Mouse (Mus musculus) ovary, adult 18-20 months (tissue): Measurements from ENCODE around the gene Dlgap1.

Experiments used
- DNase-seq: peaks from one replicate; pipeline ENCODE4 v3.0.0; 2022; ENCODE audit warnings: low spot score, mixed read lengths

Gene Dlgap1

DNA sequence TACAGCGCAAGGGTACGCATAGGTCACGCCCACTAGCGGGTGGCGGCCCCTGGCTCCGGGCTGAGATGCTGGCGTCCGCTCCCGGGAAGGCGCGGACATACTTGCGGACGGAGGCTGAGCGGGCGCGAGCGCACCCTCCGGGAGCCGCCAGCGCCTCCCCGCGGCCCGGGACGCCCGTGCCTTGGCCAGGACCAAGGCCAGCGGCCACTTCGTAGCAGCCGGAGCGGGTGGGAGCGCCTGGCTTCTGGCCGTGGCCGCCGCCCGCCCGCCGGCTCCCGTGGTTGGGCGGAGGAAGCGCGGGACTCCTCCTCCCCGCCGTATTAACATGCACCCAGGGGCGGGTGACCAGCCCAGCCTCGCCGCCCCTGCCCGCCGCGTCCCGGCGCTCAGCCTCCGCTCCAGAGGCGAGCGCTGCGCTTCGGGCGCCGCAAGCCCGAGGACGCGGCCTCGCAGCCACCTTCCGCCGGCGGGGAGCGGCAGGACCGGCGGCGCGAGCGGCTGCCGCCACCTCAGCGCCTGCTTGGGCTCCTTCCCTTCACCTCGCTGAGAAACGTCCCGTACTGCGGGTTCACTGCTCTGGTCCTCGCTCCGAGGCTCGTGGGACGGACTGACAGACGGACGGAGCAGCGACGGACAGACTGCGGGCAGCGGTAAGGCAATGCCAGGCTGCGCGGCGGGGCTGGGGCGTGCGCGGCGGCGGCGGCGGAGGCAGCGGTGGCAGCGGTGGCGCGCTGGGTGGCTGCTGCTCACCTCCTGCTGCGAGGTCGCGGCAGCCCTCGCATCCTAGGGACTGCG lies at the start of gene Dlgap1:
TSS of gene Dlgap1 (plus strand) at position 53 of the 795 bp plus-strand sequence.
- DNase-seq = peak; percentile 87

DNA sequence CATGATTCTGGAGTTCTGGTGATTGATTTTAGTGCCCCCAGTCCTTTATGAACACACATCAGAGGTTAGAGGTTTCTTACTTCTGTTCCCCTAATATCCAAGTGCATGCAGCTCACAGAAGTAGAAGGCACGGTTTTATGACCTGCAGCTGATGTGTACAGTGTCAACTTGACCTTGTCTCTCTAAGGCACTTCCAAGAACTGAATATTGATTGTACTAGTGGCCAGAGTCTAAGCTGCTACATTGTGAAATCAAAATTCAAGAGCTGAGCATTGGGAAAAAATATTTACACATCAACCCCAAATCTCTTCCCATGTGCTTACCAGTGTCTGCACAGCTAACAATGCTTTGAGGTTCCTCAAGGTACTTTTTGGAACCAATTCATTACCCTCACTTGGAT lies 13.9 kb upstream of the Dlgap1 start:
- no peak for DNase-seq

- peak; percentile 2 for DNase-seq
Observed at GRCm38 (mm10) chr17:69969816-69970750, 1.2 kb downstream of the Dlgap1 start.

GRCm38 (mm10) chr17:69973081-69973480 lies 4.2 kb downstream of the Dlgap1 start:
- peak; percentile 57 for DNase-seq

DNA sequence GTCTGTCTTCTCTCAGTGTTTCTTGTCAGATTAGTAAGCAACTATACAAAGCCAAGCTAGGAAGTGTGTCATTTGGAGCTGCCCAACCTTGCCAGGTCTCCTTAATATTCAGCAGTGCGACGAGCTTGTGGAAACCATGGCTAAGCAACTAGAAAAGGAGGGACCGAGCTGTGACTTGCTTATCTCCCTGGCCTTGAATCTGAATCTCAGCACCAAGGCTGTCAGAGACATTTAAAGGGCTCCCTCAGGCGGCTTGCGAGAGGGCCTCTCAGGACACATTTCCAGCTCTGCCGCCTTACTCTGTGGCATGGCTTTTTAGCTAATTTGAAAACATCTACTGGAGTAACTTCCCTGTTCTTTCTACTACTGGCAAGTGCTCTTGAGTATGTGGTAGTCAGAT lies 5.1 kb downstream of the Dlgap1 start:
- DNase-seq = peak; percentile 55

GRCm38 (mm10) chr17:69982236-69982923 lies 13.5 kb downstream of the Dlgap1 start:
- DNase-seq = no peak

DNA sequence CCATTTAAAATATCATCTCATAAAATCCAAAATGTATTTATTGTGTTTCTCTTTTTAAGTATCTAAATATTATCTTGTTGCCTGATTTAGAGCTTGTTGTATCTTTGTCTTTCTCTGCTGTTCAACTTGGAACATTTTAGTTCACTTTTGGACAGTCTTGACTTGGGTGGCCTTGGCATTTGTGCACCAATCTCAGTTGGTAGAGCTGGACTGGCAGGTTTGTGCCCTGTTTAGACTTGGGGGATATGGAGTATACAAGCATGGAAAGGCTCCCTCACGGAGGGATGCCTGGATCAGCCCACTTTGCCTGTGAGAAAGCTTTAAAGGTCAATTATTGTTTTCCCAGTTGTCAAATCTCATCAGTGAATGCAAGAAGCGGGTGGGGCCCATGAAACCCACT lies 27.5 kb downstream of the Dlgap1 start:
- no peak for DNase-seq

DNA sequence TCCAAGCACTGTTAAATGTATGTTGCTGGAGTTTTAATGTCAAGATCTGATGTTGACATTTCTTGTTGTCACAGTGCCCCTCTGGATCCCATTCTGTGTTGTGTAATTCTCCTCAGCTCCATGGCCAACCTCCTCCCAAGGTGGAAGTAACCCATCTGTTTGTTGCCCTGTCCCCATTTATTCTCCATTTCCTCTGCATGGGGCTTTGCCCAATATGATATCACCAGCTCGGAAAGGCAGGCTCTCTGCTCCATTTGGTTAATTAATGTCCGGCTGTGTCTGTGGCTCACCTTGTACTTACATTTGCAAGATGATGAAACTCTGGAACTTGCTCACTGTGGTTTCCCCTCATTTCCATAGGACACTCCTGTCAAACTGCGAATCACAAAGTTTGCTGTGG lies 33.2 kb downstream of the Dlgap1 start:
- DNase-seq = no peak

DNA sequence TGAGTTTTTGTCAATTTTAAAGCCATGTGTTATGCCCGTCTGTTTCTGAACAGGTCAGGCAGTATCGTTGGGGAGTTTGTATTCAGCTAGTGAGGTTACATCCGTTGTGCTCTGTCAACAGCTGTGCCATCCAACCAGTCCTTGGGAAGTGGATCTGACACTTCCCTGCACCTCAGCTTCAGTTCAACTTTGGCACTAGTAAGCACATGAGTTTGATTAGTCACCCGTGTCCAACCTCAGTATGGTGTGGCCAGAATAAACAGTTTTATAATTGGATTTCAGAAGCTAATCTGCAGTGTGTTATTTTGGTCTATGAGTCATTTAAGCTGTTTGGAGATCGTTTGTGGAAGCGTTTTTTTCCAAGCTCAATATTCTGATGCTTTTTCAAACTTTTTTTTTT lies 35.8 kb downstream of the Dlgap1 start:
- no peak for DNase-seq

- no peak for DNase-seq
Observed at GRCm38 (mm10) chr17:70007607-70008006, 38.7 kb downstream of the Dlgap1 start.

- DNase-seq = no peak
Observed at GRCm38 (mm10) chr17:70016511-70016910, 47.6 kb downstream of the Dlgap1 start.

DNA sequence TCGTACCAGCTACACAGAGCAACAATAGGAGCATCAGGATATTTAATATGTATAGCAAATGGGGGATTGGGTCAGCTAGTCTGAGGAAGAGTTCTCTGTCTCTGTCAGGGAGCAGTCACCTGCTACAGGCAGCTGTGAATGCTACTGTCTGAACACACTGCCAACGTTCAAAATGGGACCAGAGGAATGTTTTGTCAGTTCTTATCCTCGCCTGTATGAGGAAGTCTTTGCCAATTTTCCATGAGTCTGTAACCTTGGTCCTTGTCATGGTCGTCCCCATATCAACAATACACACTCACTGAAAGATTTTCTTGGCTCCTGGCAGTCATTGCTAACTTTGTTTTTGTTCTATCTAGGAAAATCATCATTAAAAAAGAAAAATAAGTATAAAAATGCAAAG lies 51.5 kb downstream of the Dlgap1 start:
- peak; percentile 14 for DNase-seq

DNA sequence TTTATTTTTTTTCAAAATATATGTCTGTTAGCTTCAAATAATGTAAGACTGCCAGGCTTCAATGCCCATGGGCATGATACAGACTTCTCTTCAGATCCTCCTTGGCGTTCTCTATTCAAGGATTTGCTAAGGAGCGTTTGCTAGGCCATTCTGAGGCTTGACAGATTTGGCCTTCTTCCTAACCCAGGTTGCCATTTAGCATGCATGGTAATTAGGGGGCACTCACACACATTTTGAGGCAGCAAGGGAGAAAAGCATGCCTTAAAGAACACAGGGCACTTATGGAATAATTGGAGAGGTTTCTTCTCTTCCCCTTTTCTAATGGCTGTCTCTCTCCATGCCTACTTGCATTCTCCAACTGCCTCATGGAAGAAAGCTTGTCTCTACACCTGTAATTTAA lies 53.7 kb downstream of the Dlgap1 start:
- no peak for DNase-seq

DNA sequence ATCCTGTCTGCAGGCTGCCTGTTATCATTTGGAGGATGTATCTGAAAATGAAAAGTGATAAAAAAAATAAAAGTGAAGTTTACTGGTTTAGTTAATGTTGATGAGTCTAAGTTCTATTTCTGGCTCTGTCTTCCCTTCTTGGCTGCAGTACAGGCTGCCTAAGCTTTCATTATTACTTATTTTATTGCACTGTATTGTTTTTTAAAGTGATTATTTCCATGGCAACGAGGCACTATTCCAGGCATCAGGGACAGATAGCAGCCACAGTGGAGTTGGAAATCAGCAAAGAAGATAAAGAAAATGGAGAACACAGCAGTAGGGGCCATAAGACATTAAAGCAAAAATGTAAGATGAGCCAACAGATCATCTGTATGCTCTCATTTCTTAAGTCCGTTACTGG lies 66.0 kb downstream of the Dlgap1 start:
- peak; percentile 15 for DNase-seq

DNA sequence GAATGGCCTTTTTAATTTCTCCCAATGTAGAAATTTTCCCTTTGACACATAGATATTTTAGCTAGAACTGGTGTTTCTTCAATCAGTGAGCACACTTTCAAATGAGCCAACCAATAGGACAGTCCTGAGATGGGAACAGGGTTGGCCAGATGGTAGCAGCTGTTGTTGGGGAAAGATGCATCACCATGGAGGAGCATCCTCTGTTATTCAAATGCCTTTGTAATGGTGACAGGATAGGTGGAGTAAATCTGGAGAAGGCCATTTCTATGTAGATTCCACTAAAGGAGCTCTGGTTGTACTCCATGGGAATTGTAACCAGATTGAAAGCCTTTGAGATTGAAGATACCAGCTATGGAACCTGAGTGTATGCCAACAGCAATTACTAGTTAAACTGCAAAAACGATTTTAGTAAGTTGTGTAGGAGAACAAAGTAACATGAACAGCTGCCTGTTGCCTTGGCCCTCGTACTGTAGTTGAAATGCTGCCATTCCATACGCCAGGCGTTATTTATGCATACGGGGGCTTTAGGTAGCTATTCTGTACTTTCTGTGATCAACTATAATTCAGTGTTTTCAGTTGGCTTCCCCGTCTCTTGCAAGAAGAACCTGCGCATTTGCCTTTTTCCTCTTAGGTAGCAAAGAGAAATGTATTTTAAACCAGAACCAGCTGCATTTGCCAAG lies 72.0 kb downstream of the Dlgap1 start:
- no peak for DNase-seq

DNA sequence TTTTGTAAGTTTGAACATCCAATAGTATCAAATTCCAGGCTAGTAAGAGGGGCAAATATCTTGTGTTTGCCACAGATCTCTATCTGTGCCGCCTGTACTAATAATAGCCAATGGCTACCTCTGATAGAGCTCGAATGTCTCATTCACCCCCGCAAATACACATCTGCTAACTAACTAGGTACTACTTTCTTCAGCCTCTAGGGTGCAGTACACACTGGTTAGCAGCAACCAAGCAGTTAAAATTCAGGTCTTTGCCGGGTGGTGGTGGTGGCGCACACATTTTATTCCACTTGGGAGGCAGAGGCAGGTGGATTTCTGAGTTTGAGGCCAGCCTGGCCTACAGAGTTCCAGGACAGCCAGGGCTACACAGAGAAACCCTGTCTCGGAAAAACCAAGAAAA lies 99.4 kb downstream of the Dlgap1 start:
- no peak for DNase-seq

DNA sequence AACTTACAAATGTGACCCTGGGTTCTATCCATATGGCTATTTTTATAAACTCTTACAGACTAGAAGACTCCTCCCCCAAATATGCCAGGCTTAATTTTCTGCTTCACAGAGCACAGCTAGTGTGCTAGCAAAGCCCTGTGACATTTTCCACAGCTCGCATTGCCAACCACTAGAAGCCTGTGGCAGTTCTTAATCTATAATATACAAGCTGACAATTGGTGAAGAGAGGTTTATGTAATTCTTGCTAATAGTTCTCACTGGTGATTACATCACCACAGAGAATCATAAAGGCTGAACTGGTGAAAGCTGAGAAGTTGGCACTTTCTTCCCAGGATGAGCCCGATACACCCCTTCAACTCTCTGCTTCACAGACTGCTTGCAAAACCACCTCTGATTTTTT lies 103.2 kb downstream of the Dlgap1 start:
- DNase-seq = no peak

GRCm38 (mm10) chr17:70088220-70088619 lies 119.3 kb downstream of the Dlgap1 start:
- DNase-seq = no peak

GRCm38 (mm10) chr17:70090737-70091136 lies 121.9 kb downstream of the Dlgap1 start:
- no peak for DNase-seq

- DNase-seq = no peak
Observed at GRCm38 (mm10) chr17:70129151-70129550, 160.3 kb downstream of the Dlgap1 start.

GRCm38 (mm10) chr17:70169831-70170230 lies 201.0 kb downstream of the Dlgap1 start:
- no peak for DNase-seq

DNA sequence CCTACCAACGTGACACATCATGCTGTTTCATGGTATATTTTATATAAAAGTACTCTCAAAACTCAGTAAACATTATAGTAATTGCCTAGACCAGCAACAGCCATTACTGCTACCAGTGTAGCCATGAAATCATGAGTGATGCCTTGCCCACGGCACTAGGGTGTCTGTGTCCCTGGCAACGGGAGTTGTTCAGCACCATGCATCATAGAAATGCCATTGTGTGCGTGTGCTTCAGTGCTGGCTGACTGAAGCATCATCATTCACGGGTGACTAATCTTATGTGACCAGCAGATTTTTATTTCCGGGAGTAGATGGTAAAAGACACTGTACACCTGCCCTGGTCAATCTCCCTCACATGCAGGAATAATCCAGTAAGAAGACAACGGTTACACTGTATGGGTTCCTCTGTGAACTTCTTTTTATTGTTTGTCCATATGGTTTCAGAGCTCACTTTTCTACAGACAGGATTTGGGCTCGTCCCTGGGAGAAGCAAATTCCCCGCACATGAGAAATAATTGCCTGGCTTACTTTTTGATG lies 203.7 kb downstream of the Dlgap1 start:
- no peak for DNase-seq
